Mouse (Mus musculus) lung, postnatal 0 days (tissue): Measurements from ENCODE around the gene Gpn2.

Experiments used
- CTCF ChIP-seq: IDR thresholded peaks from 2 replicates; pipeline ENCODE4 v1.5.1; 2016; ENCODE audit warnings: antibody characterized with exemption, mild to moderate bottlenecking
- EP300 ChIP-seq: IDR thresholded peaks from 2 replicates; pipeline ENCODE4 v1.6.1; 2016; ENCODE audit warnings: antibody characterized with exemption, mild to moderate bottlenecking, control low read depth

- TF ChIP-seq CTCF (no peak), EP300 (no peak)
Measured at GRCm38 (mm10) chr4:133599116-133599515, 15.0 kb downstream of the Gpn2 start.
